Mouse (Mus musculus): ENCODE measurements around the gene 9130023H24Rik. TPM values are rescaled to one million over a fixed set of nuclear protein-coding genes. Genes with fewer than 3 reads are reported as not detected.

9130023H24Rik gene
- polyA plus RNA-seq, 1 experiment from 2014 or later, result 9.5 TPM

- Histone ChIP-seq H3K27me3 (ENCODE audit: control insufficient read depth, insufficient read depth, low read length) (no peaks in the 10 kb centered on the region), H3K9me3 (ENCODE audit: control insufficient read depth, low read length) (no peaks in the 10 kb centered on the region), H3K4me3 (ENCODE audit: low read depth, low read length) (no peak overlapping the region), H3K27ac (ENCODE audit: low read depth, low read length) (no peak overlapping the region), H3K9ac (replicated peaks; ENCODE audit: low read depth, low read length) (no peak overlapping the region), H3K4me1 (ENCODE audit: control insufficient read depth, insufficient read depth, low read length) (no peaks in the 10 kb centered on the region), H3K4me2 (ENCODE audit: low read depth, low read length) (no peak overlapping the region), H3K36me3 (ENCODE audit: control insufficient read depth, insufficient read depth, low read length) (0 out of 2 replicates have a peak, but pooled peaks cover 21% of the 10 kb centered on the region)
- 49% methylated on average over 13 of the region's 13 CpGs for WGBS
- ATAC-seq (ENCODE audit: low read depth), result no peak
These were observed 32.6 kb upstream of the 9130023H24Rik start for GRCm38 (mm10) chr7:128270431-128270850.

DNA sequence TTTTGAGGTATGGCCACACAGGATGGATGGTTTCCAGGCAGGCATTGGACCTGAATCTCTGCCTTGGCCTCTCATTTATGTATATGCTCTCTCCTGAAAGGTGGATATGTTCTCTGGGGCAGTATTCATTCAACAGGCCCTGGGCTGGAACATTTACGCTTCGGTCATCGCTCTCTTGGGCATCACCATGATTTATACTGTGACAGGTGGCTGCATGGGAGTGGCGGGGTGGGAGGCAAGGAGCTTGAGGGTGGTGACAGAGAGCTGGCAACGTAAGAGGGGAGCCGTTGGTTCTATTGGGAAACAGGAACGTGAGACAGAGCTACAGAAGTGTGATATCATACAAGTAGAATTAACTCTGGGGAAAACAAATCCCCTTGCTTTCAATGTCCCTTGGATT is 30.0 kb upstream of the 9130023H24Rik start:
- Histone ChIP-seq H3K27me3 (ENCODE audit: control insufficient read depth, insufficient read depth, low read length) (no peaks in the 10 kb centered on the region), H3K36me3 (ENCODE audit: control insufficient read depth, insufficient read depth, low read length) (0 out of 2 replicates have a peak, but pooled peaks cover 3% of the 10 kb centered on the region), H3K4me1 (ENCODE audit: control insufficient read depth, insufficient read depth, low read length) (no peaks in the 10 kb centered on the region), H3K9me3 (ENCODE audit: control insufficient read depth, low read length) (no peaks in the 10 kb centered on the region), H3K4me2 (ENCODE audit: low read depth, low read length) (no peak overlapping the region), H3K27ac (ENCODE audit: low read depth, low read length) (no peak overlapping the region), H3K9ac (replicated peaks; ENCODE audit: low read depth, low read length) (no peak overlapping the region), H3K4me3 (ENCODE audit: low read depth, low read length) (no peak overlapping the region)
- WGBS, result 60% methylated on average over 7 of the region's 7 CpGs
- no peak for ATAC-seq (ENCODE audit: low read depth)

GRCm38 (mm10) chr7:128267391-128267790 is 29.6 kb upstream of the 9130023H24Rik start:
- 65% methylated on average over 13 of the region's 13 CpGs for WGBS
- no peak for ATAC-seq (ENCODE audit: low read depth)
- Histone ChIP-seq H3K36me3 (ENCODE audit: control insufficient read depth, insufficient read depth, low read length) (0 out of 2 replicates have a peak, but pooled peaks cover 3% of the 10 kb centered on the region), H3K27me3 (ENCODE audit: control insufficient read depth, insufficient read depth, low read length) (no peaks in the 10 kb centered on the region), H3K4me3 (ENCODE audit: low read depth, low read length) (no peak overlapping the region), H3K9ac (replicated peaks; ENCODE audit: low read depth, low read length) (no peak overlapping the region), H3K27ac (ENCODE audit: low read depth, low read length) (no peak overlapping the region), H3K4me1 (ENCODE audit: control insufficient read depth, insufficient read depth, low read length) (no peaks in the 10 kb centered on the region), H3K4me2 (ENCODE audit: low read depth, low read length) (no peak overlapping the region), H3K9me3 (ENCODE audit: control insufficient read depth, low read length) (no peaks in the 10 kb centered on the region)

GRCm38 (mm10) chr7:128266056-128266455 is 28.2 kb upstream of the 9130023H24Rik start:
- Histone ChIP-seq H3K27ac (ENCODE audit: low read depth, low read length) (no peak overlapping the region), H3K9me3 (ENCODE audit: control insufficient read depth, low read length) (no peaks in the 10 kb centered on the region), H3K27me3 (ENCODE audit: control insufficient read depth, insufficient read depth, low read length) (no peaks in the 10 kb centered on the region), H3K9ac (replicated peaks; ENCODE audit: low read depth, low read length) (no peak overlapping the region), H3K36me3 (ENCODE audit: control insufficient read depth, insufficient read depth, low read length) (0 out of 2 replicates have a peak, but pooled peaks cover 3% of the 10 kb centered on the region), H3K4me2 (ENCODE audit: low read depth, low read length) (no peak overlapping the region), H3K4me1 (ENCODE audit: control insufficient read depth, insufficient read depth, low read length) (no peaks in the 10 kb centered on the region), H3K4me3 (ENCODE audit: low read depth, low read length) (no peak overlapping the region)
- ATAC-seq (ENCODE audit: low read depth), result no peak
- WGBS, result 95% methylated on average over 5 of the region's 5 CpGs

- Histone ChIP-seq H3K27ac (ENCODE audit: low read depth, low read length) (no peak within 1 kb of the TSS), H3K4me2 (ENCODE audit: low read depth, low read length) (no peak within 1 kb of the TSS), H3K4me1 (ENCODE audit: control insufficient read depth, insufficient read depth, low read length) (no peaks in the 10 kb centered on the region), H3K36me3 (ENCODE audit: control insufficient read depth, insufficient read depth, low read length) (no peaks in the 10 kb centered on the region), H3K9ac (replicated peaks; ENCODE audit: low read depth, low read length) (no peak within 1 kb of the TSS), H3K27me3 (ENCODE audit: control insufficient read depth, insufficient read depth, low read length) (no peaks in the 10 kb centered on the region), H3K9me3 (ENCODE audit: control insufficient read depth, low read length) (no peaks in the 10 kb centered on the region), H3K4me3 (ENCODE audit: low read depth, low read length) (no peak within 1 kb of the TSS)
- no peak for ATAC-seq (ENCODE audit: low read depth)
- WGBS, result 84% methylated on average over 6 of the region's 6 CpGs
These were observed 27.6 kb upstream of the 9130023H24Rik start, which contains the start of gene Slc5a2 for GRCm38 (mm10) chr7:128265411-128265810. Gene Slc5a2, plus strand, starts transcription at chr7:128265657.

GRCm38 (mm10) chr7:128256783-128257334 is 19.0 kb upstream of the 9130023H24Rik start:
- H3K36me3 ChIP-seq (ENCODE audit: control insufficient read depth, insufficient read depth, low read length), result no peaks in the 10 kb centered on the region
- no peaks in the 10 kb centered on the region for H3K9me3 ChIP-seq (ENCODE audit: control insufficient read depth, low read length)
- no peak overlapping the region for H3K9ac ChIP-seq (replicated peaks; ENCODE audit: low read depth, low read length)
- H3K4me2 ChIP-seq (ENCODE audit: low read depth, low read length), result no peak overlapping the region
- no peaks in the 10 kb centered on the region for H3K4me1 ChIP-seq (ENCODE audit: control insufficient read depth, insufficient read depth, low read length)
- H3K27me3 ChIP-seq (ENCODE audit: control insufficient read depth, insufficient read depth, low read length), result no peaks in the 10 kb centered on the region
- no peak overlapping the region for H3K27ac ChIP-seq (ENCODE audit: low read depth, low read length)
- 58% methylated on average over 5 of the region's 5 CpGs for WGBS
- no peak overlapping the region for H3K4me3 ChIP-seq (ENCODE audit: low read depth, low read length)
- no peak for ATAC-seq (ENCODE audit: low read depth)

DNA sequence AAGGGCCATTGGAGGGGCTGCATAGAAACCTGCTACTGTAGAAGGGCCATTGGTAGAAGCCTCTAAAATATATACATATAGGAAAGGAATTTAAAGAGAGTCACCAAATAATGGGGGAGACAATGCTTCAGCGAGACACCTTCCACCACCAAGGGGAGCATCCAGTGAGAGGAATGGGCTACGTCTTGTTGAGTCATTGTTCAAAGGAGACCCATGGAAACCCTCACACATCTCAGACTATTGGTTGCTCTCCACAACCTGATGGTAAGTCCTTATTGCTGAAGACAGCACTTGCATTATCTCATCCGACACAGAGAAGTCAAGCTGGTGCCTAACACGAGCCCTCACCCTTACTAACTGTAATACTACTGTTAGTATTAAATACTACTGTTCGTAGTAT is 17.9 kb upstream of the 9130023H24Rik start:
- no peaks in the 10 kb centered on the region for H3K9me3 ChIP-seq (ENCODE audit: control insufficient read depth, low read length)
- H3K4me3 ChIP-seq (ENCODE audit: low read depth, low read length), result no peak overlapping the region
- ATAC-seq (ENCODE audit: low read depth), result no peak
- H3K27me3 ChIP-seq (ENCODE audit: control insufficient read depth, insufficient read depth, low read length), result no peaks in the 10 kb centered on the region
- H3K36me3 ChIP-seq (ENCODE audit: control insufficient read depth, insufficient read depth, low read length), result no peaks in the 10 kb centered on the region
- 95% methylated on average over 5 of the region's 5 CpGs for WGBS
- H3K4me1 ChIP-seq (ENCODE audit: control insufficient read depth, insufficient read depth, low read length), result no peaks in the 10 kb centered on the region
- H3K4me2 ChIP-seq (ENCODE audit: low read depth, low read length), result no peak overlapping the region
- no peak overlapping the region for H3K27ac ChIP-seq (ENCODE audit: low read depth, low read length)
- no peak overlapping the region for H3K9ac ChIP-seq (replicated peaks; ENCODE audit: low read depth, low read length)

GRCm38 (mm10) chr7:128254978-128255377 is 17.1 kb upstream of the 9130023H24Rik start:
- Histone ChIP-seq H3K9ac (replicated peaks; ENCODE audit: low read depth, low read length) (no peak overlapping the region), H3K27me3 (ENCODE audit: control insufficient read depth, insufficient read depth, low read length) (no peaks in the 10 kb centered on the region), H3K4me2 (ENCODE audit: low read depth, low read length) (no peak overlapping the region), H3K9me3 (ENCODE audit: control insufficient read depth, low read length) (no peaks in the 10 kb centered on the region), H3K36me3 (ENCODE audit: control insufficient read depth, insufficient read depth, low read length) (no peaks in the 10 kb centered on the region), H3K27ac (ENCODE audit: low read depth, low read length) (no peak overlapping the region), H3K4me1 (ENCODE audit: control insufficient read depth, insufficient read depth, low read length) (no peaks in the 10 kb centered on the region), H3K4me3 (ENCODE audit: low read depth, low read length) (no peak overlapping the region)
- 71% methylated on average over 2 of the region's 2 CpGs for WGBS
- no peak for ATAC-seq (ENCODE audit: low read depth)

DNA sequence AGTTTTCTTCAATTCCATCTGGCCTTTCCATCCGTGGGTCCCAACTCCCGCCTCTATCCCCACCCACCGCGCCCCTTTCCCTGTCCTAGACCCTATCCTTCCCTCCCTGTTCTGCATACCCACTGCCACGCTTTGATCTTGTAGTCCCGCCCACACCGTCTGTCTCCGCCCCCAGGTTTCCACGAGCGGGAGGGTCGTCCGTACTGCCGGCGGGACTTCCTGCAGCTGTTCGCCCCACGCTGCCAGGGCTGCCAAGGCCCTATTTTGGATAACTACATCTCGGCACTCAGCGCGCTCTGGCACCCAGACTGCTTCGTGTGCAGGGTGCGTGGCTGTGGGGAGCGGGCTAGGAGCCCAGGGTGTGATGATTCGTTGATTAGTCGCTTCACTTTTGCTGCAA is 14.8 kb upstream of the 9130023H24Rik start:
- 5% methylated on average over 24 of the region's 24 CpGs for WGBS
- H3K27ac ChIP-seq (ENCODE audit: low read depth, low read length), result no peak overlapping the region

More for the DNA sequence above, 14.8 kb upstream of the 9130023H24Rik start:
- Histone ChIP-seq H3K9me3 (ENCODE audit: control insufficient read depth, low read length) (no peaks in the 10 kb centered on the region), H3K9ac (replicated peaks; ENCODE audit: low read depth, low read length) (peak overlapping the region; percentile 12; the same call in 1 of the 2 replicates), H3K36me3 (ENCODE audit: control insufficient read depth, insufficient read depth, low read length) (no peaks in the 10 kb centered on the region), H3K4me1 (ENCODE audit: control insufficient read depth, insufficient read depth, low read length) (no peaks in the 10 kb centered on the region), H3K27me3 (ENCODE audit: control insufficient read depth, insufficient read depth, low read length) (no peaks in the 10 kb centered on the region), H3K4me3 (ENCODE audit: low read depth, low read length) (peak overlapping the region; percentile 31), H3K4me2 (ENCODE audit: low read depth, low read length) (peak overlapping the region; percentile 55)
- peak; percentile 74 for ATAC-seq (ENCODE audit: low read depth)
